Mouse (Mus musculus) layer of hippocampus, postnatal 25 days (tissue): ENCODE data around the gene Kif21b. TPM values are rescaled to one million over a fixed set of nuclear protein-coding genes. Genes with fewer than 3 reads are reported as not detected.

ENCODE experiments used
- DNase-seq, 2 experiments: peaks; one replicate each; pipeline ENCODE4 v3.0.0; 2022; ENCODE audit warnings: mixed read lengths in 2 of 2, low spot score in 1 of 2; ENCODE audit errors: extremely low spot score in 1 of 2
- total RNA-seq, 2 experiments: library from RNA; stranded (reverse); gene quantifications; 2 replicates each; pipeline ENCODE4 v1.2.3; 2021

Kif21b gene
- total RNA-seq, 2 experiments from 2014 or later, result 35.0 to 54.8 TPM

- DNase-seq, result no peak
Measured at GRCm38 (mm10) chr1:136223758-136224342, 92.7 kb downstream of the Kif21b start.

GRCm38 (mm10) chr1:136225846-136226245 lies 94.7 kb downstream of the Kif21b start:
- DNase-seq, result no peak

- no peak for DNase-seq
Measured at GRCm38 (mm10) chr1:136226626-136227025, 95.4 kb downstream of the Kif21b start.

Other genes starting within 250 kb of the Kif21b start
- gene Pkp1, start 212.2 kb upstream of the Kif21b start, total RNA-seq, result not detected
- under 1 TPM; 0.23 to 0.25 TPM for gene Igfn1, start 125.0 kb upstream of the Kif21b start, total RNA-seq
- 10 to 100 TPM; 66.8 to 80.8 TPM for gene Tmem9, start 123.2 kb upstream of the Kif21b start, total RNA-seq
- not detected for gene Ascl5, start 80.6 kb upstream of the Kif21b start, total RNA-seq
- gene Cacna1s, start 78.6 kb upstream of the Kif21b start, total RNA-seq, result under 1 TPM; 0.44 to 0.45 TPM
- 1 to 10 TPM in 1 of 2 experiments, under 1 TPM in 1; 0.86 to 2.0 TPM for gene Mroh3, start 81.4 kb downstream of the Kif21b start, total RNA-seq
- gene Inava, start 102.9 kb downstream of the Kif21b start, total RNA-seq, result 1 to 10 TPM; 4.5 to 5.8 TPM
- 1 to 10 TPM; 6.6 to 7.5 TPM for gene Gpr25, start 129.5 kb downstream of the Kif21b start, total RNA-seq
- 100 to 1,000 TPM; 132 to 142 TPM for gene Camsap2, start 214.7 kb downstream of the Kif21b start, total RNA-seq